Mouse (Mus musculus) kidney, adult 8-10 months (tissue): Measurements from ENCODE around the gene Ehd3.
A peak's percentile ranks its signal among the peaks of the same experiment; 100 is the strongest.

Experiments
- DNase-seq, 2 experiments: peaks; one replicate each; pipeline ENCODE4 v3.0.0; 2022

The Ehd3 gene

GRCm38 (mm10) chr17:73803521-73804184 lies at the start of gene Ehd3:
Gene Ehd3 (plus strand): TSS chr17:73804134.
- DNase-seq: no peak

GRCm38 (mm10) chr17:73770964-73771363 lies 33.0 kb upstream of the Ehd3 start:
- peak; percentile 42 to 65 for DNase-seq

DNA sequence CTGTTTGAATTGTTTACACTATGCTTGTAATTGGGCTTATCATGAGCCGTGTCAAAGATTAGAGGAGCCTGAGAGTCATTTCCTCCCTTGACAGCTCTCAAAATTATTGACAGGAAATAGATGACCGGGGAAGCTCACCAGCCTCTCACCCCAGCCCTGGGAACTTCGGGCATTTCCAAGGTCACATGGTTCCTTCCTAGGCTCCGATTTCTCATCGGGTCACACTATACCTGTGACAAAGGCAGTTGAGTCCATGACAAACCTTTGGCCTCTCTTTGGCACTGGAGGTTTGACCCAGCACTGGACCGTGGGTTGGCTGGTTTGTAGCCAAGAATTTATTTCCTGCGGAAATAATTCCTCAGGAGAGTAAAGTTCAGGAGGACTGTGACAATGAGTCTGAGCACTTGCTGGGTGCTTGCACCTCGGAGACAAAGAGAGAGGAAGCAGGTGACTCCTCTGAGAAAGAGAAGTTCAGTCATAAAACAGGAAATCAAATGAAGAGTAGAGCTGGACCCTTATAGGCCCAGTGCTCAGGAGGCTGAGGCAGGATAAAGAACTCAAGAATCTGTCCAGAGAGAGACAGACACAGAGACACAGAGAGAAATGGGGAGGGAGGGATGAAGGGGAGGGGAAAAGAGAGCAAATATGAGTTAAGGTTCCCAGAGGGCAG lies 17.2 kb upstream of the Ehd3 start:
- peak; percentile 60 to 77 for DNase-seq

DNA sequence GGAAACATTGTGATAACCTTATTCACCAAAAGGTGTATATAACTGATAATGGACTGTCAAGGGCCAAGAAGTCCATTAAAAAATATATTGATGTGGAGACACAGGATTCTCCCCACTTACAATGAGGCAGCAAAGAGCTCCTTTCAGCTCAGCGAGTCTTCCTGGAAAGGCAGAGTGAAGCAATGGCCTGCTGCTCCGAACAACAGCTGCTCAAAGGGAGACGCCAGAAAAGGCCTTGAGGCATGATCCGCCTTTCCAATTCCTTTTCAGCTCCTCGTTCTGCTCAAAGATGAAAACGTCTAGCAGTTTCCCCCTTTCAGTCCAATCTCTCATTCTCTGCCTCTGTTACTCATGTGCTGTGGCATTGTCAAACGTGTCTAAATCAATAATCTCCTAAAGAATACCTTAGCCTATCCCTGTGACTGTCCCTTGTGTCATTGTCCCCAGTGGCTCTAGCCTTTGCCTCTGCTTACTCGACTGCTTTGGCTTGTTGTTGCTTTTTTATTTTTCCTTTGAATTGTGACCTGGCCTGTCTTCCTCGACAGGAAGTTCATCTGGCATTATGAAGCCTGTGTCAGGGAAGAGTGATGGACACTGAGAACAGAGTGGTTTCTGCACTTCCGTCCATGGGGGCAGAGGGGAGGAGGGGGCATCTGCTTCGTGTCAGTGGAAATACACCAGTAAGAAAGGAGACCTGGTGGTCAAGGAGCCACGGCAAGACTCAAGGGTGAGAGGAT lies 13.5 kb upstream of the Ehd3 start:
- no peak for DNase-seq

DNA sequence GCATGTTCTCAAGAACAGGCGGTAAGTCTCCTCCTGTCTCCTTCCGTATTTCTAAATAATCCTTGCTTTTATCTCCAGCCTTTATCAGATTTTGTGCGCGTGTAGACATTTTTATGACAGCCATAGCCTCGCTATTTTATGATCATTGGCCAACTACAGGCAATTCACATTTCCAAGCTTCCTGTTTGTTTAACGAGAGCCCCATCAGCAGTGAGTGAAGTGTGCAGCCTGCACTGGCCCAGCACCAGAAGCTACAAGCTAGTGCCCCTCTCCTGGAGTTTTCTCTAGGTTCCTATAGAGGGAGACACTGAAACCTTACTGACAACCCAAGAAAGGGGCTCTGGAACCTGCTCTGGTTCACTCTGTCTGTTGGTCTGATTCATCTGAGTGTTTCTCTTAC lies 7.1 kb upstream of the Ehd3 start:
- DNase-seq: peak in 1 of 2 experiments; percentile 35

DNA sequence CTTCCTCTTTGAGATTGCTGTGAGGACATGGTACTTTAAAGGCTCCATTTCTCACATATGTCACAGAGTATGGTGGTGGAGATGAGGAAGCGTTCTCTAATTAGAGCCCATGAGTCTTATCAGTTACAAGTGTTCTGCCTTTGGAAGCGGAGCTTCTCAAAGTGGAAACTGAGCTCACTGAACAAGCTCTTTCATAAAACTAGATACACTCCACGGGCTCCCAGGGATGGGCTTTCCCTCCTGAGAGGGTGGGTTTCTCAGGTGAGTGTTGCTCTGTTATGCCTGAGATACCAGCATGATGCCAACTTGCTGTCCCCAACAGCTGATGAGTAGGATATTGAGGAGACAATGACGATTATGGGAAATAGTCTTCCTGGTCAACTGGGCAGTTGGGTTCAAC lies 6.2 kb upstream of the Ehd3 start:
- DNase-seq: no peak

GRCm38 (mm10) chr17:73804592-73805271 lies 798 bp downstream of the Ehd3 start:
- DNase-seq: peak; percentile 91 to 93

GRCm38 (mm10) chr17:73806331-73806730 lies 2.4 kb downstream of the Ehd3 start:
- no peak for DNase-seq

GRCm38 (mm10) chr17:73807211-73807610 lies 3.3 kb downstream of the Ehd3 start:
- DNase-seq: no peak

- DNase-seq: peak; percentile 49 to 61
These were observed 4.5 kb downstream of the Ehd3 start for GRCm38 (mm10) chr17:73808431-73808830.

GRCm38 (mm10) chr17:73810801-73811200 lies 6.9 kb downstream of the Ehd3 start:
- no peak for DNase-seq

DNA sequence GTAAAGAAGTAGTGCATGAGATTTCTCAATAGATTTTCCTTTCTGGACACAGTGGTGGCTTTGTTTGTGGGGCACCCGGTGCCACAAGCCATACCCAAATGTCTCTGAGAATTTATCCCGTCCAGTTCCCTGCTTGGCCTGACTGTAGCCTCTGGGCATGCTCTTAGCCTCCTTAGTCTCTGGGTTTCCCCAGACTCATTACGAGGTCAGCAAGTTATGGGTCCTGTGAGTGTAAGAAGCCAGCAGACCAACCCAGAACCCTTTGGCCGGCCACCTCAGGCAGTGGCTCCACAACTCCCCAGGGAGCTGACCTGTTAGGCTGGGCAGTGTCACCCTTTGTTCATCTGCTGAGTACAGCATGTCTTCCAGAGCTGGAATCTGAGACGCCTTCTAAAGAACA lies 7.6 kb downstream of the Ehd3 start:
- DNase-seq: peak in 1 of 2 experiments; percentile 32

DNA sequence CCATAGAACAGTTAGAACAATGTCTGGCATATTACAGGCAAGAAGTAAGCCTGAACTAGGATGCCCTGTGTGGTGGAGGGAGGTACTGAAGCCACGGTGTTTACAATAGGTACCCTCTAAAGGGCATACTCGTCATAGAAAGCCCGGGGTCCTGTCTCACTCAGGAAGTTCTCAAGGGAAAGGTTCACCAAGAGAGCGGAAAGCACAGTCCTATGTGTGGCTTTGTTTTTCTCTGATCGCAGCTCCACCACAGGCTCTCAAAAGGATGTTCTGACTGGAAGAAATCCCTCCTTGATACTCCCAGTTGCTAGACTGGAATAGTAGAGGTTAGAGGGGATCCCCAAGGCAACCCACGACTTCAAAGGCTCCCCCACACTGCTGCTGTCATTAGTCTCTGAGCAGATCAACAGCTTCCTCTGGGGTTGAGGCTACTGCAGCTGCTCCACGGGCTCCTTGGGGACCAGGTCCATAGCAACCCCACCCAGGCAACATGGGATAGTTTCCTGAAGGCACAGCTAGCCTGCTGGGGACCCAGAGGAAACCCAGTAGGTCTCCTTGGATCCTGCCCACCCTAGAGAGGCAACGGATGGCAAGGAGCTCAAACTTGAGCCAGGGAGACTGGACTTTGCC lies 9.2 kb downstream of the Ehd3 start:
- no peak for DNase-seq

- DNase-seq: no peak
These were observed 10.7 kb downstream of the Ehd3 start for GRCm38 (mm10) chr17:73814500-73815190.

GRCm38 (mm10) chr17:73817697-73818380 lies 13.9 kb downstream of the Ehd3 start:
- no peak for DNase-seq

DNA sequence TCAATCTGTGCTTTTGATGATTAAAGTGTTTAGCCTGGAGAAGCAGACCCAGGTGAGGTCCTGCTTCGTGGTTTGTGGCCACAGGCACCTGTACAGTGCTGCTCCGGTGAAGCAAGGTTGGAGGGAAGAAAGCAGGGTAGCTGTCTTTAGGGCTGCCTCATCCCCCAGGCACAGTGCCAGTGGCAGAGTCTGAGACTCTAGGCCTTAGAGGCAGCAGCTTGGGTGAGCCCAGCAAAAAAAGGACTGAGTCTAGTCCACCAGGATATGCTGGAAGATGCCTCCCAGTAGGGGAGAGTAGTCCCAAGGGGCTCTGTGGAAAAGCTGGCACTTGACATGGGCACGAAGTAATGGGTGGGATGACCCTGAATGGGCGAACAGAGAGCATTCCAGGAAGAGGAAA lies 15.0 kb downstream of the Ehd3 start:
- DNase-seq: no peak

GRCm38 (mm10) chr17:73820726-73821125 lies 16.8 kb downstream of the Ehd3 start:
- DNase-seq: no peak

DNA sequence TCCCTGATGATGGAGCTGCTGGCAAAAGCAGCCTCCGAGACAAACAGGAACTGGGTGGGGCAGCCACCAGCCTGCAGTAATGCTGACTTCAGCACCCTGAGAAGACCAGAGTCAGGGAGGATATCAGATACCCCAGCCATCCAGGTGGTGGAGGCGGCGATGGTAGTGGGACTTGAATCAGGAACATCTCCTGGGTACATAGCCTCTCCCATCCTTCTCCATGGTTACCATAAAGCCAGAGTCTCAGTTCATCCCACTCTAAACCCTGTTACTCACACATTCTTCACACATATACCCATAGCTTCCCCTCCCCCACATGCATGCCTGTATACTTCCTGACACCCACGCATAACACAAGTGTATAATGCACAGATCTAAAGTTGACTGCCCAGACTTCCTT lies 18.3 kb downstream of the Ehd3 start:
- DNase-seq: no peak

- DNase-seq: no peak
These were observed 19.4 kb downstream of the Ehd3 start for GRCm38 (mm10) chr17:73823121-73824021.

GRCm38 (mm10) chr17:73824022-73824340 lies 20.0 kb downstream of the Ehd3 start:
- DNase-seq: no peak

- peak in 1 of 2 experiments; percentile 59 for DNase-seq
These were observed 22.2 kb downstream of the Ehd3 start for GRCm38 (mm10) chr17:73826106-73826505.
